Mouse (Mus musculus): ENCODE data around the gene Cenpi.

The Cenpi gene

DNA sequence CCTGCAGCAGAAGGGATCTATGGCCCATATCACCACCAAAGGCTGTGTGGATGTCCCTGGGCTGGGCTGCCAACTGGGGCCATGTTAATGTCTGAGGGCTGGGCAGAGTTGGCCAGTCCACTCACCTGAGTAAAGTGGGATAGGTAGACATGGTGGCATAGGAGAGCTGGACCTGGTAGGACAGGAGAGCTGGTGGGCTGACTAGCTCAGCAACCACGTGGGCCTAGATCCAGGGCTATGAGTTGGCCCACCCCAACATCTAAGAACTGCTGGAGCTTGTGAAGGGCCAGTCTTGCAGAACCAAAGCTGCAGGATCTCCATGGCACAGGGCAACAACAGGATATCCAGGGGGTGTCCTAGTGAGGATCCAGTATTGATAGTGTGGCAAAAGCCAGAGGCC is 57.5 kb downstream of the Cenpi start:
- no peak for DNase-seq

DNA sequence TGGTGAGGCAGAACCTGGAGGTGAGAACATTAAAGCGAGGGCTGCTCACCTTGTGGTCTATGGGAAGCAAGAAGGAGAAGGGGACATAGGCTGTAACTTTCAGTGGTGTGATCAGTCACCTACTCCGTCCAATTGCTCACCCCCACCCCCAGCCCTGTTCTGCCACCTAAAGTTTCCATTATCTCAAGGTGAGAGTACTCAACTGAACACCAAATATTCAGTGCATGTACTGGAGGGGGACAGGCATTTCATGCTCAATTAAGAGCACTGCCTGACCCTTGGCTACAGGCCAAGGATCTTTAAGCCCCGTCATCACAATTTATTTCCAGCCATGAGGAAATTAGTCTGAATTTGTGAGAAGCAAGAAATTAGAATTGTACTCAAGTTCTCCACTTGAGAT is 58.7 kb downstream of the Cenpi start:
- peak in 1 of 2 experiments; percentile 4 for DNase-seq

DNA sequence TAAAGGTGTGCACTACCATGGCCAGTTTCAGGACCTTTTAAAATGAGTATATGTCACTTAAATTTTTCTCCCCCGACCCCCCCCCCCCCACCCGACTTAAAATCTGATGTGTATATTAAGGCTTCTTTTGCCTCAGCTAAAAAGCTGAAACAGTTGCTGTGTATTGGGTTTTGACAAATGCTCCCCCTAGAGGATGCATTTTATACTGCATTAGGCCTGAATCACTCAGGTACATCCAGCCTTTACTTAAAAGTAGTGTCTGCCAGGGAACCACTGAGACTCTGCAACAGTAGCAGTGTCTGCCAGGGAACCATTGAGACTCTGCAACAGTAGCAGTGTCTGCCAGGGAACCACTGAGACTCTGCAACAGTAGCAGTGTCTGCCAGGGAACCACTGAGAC is 63.4 kb downstream of the Cenpi start:
- DNase-seq, result no peak

DNA sequence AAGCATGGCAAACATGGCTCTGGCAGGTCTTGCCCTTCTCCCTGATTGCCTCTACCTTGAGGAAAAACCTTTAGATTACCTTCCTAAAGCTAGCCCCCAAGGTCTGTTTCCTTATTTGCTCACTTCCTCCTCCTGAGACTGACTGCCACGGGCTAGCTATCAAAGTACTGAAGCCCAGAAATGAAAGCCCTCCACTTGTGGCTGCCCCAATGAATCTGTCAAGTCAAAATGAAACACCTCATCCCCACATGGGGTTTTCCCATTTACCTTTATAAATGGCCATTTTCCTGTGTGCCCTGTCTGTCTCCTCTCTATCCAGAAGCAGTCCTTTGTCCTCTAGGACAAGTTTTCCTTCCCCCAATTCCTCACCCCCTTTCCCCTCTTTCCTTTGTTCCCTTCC is 66.3 kb downstream of the Cenpi start:
- no peak for DNase-seq

DNA sequence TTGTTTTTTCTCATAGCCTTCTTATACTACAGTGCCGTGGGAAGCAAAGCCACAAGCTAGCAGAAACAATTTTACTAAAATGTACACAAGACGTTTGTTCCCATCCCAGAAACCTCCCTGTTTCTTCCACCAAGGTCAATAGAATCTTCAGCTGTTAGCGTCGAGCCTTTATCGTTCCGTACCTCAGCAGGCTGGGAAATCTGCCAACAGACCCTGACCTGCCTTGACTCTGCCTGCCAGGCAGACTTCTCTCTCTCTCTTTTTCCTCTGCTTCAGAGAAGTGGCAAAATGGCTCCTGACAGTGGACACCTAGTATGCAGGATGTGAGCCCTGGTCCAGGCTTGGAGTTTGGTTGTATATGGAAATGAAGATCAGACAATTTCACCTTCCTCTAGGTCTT is 77.0 kb downstream of the Cenpi start:
- no peak for DNase-seq

DNA sequence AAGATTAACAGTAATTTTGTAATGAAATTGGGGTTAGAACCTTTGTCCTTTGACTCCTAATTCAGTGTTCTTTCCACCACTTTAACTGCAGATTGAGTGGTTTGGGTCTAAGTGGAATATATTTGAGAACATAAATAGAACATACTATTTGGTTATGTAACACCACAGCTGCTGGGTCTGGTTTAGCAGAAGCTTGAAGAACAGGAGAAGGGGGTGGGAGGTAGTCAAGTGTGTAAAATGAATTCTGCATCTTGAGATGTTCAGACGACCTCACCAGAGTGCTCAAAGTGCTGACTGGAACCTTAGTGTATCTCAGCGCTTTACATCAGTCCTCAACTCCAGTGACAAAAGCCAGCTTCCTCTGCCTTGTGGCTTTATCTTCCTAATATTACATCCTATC is 91.1 kb downstream of the Cenpi start:
- no peak for DNase-seq

DNA sequence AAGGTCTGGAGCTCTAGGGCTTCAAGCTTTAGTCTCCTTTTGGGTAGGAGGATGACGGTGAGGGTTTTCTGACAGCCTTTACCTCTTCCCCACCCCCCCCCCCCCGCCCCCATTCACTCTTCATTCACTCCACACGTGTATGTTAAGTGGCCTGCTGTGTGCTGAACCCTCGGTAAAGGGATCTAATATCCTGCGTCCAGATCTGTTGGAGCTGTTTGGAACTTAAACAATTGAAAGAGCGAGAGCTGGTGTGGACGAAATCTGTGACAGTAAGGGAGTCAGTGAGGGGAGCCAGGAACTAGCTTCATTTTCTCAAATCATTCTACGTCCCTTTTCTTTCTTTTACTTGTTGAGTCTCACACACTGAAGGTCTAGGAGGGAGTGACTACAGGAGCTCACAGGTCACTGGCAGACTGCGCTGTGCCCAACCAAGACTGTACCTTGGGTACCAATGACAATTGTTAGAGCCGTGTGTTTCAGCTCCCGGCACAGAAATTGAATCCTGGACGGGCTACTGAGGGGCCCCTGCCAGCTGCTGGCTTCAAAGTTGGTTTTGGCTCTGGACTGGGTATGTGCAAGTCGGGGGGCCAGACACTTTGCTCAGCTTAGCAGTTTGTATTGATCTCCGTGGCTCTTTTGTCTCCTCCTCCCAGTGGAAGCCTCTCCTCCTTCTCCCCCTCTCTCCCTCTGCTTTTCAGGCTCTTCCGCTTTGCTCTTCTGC is 96.1 kb downstream of the Cenpi start, which contains the start of gene Drp2:
Gene Drp2, plus strand, starts transcription at position 689 of the 721 bp plus-strand sequence.
- no peak for DNase-seq

DNA sequence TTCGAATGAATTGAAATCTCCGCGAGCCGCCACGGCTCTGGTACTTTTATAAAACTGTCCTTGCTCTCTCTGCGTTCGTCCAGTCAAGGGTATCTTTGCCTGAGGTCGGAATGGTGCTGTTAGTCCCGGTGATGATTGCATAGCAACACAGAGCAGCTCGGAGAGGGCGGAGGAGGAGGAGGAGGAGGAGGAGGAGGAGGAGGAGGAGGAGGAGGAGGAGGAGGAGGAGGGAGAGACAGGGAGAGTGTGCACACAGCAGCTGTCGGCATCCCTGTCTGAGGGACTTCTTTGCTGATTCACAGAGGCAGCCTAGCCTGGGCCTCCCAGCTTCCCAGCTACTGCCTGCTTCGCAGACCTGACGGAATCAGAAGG is 96.7 kb downstream of the Cenpi start:
- DNase-seq, result no peak

DNA sequence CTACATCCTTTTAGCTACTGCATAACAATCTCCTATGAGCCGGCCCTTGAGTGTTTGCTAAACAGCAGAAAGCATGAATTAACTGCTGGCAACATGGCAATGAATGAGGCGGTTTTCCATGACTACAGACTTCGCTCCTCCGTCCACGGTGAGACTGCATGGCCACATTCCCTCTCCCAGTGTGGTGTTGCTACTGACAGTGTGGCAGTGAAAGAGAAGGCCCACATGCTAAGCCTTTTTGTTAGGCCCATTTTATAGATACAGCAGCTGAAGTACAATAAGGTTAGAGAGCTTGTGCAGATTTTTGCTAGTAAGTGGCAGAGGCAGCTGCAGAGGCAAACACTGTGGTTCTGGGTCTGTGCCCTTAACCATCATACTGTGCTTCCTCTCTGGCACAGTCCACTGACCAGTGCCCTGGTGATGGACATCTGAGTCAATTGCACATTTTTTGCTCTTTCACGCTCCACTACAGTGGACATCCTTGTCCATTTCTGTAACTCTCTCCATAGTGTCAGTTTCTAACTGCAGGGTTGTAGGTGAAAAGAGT is 101.5 kb downstream of the Cenpi start:
- DNase-seq, result no peak

DNA sequence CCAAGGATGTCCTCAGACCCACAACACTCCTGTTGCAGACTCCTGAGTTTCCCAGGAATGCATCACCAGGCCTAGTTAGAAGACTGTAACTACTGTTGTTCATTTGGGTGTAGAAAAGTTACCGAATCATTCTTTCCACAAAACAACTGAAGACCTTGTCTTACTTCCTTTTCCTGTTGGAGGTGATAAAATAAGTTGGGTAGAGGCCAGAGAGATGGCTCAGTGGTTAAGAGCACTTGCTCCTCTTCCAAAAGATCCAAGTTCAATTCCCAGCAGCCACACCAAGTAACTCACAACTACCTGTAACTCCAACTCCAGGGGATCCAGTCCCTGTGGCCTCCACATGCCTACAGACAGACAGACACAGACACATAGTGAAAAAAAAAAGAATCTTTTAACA is 104.2 kb downstream of the Cenpi start:
- DNase-seq, result no peak
